8 mouse cellular contexts compared by ENCODE assay signal in genomic region chr7:126975950-126976866, GRCm38 (mm10). TPM values are rescaled to one million over a fixed set of nuclear protein-coding genes. Genes with fewer than 3 reads are reported as not detected.
A peak's percentile ranks its signal among the peaks of the same experiment; 100 is the strongest.
DNase-seq lines count a peak whose midpoint lies in the region; ATAC-seq lines count a peak whose summit lies in the region.

Gene Cdiptos, minus strand, starts transcription at chr7:126976098.

- peak within 1 kb of the TSS; percentile 100 for H3K4me3 ChIP-seq in forebrain, embryonic 10.5 days
- H3K4me3 ChIP-seq in heart, embryonic 16.5 days (ENCODE audit: low read length): peak within 1 kb of the TSS; percentile 100
- peak within 1 kb of the TSS; percentile 92 for H3K4me3 ChIP-seq in liver, embryonic 15.5 days (replicated peaks)
- H3K4me3 ChIP-seq in neural tube, embryonic 12.5 days: peak within 1 kb of the TSS; percentile 100

- peak; percentile 96 for ATAC-seq in CD4-positive, CD25-positive, alpha-beta regulatory T cell, adult 4 months
- ATAC-seq in heart, embryonic 16.5 days (replicated peaks; ENCODE audit: extremely low read depth, insufficient read depth, low FRiP score): peak; percentile 94
- peak; percentile 94 for ATAC-seq in liver, embryonic 15.5 days (ENCODE audit: insufficient read depth)
- peak; percentile 94 for ATAC-seq in neural tube, embryonic 12.5 days (ENCODE audit: low FRiP score, low read depth)

- H3K9me3 ChIP-seq in forebrain, embryonic 10.5 days: no peaks in the 10 kb centered on the region
- H3K9me3 ChIP-seq in heart, embryonic 16.5 days (replicated peaks; ENCODE audit: control insufficient read depth, low read length): no peaks in the 10 kb centered on the region
- H3K9me3 ChIP-seq in liver, embryonic 15.5 days (replicated peaks): no peaks in the 10 kb centered on the region
- H3K9me3 ChIP-seq in neural tube, embryonic 12.5 days: no peaks in the 10 kb centered on the region

- H3K36me3 ChIP-seq in forebrain, embryonic 10.5 days (replicated peaks): peaks cover 35% of the 10 kb centered on the region
- peaks cover 27% of the 10 kb centered on the region for H3K36me3 ChIP-seq in heart, embryonic 16.5 days (ENCODE audit: control insufficient read depth, insufficient read depth)
- peaks cover 30% of the 10 kb centered on the region for H3K36me3 ChIP-seq in liver, embryonic 15.5 days (replicated peaks)
- peaks cover 27% of the 10 kb centered on the region for H3K36me3 ChIP-seq in neural tube, embryonic 12.5 days

- H3K27ac ChIP-seq in forebrain, embryonic 10.5 days: peak within 1 kb of the TSS; percentile 99
- peak within 1 kb of the TSS; percentile 97 for H3K27ac ChIP-seq in heart, embryonic 16.5 days (ENCODE audit: low read length)
- peak within 1 kb of the TSS; percentile 94 for H3K27ac ChIP-seq in liver, embryonic 15.5 days (replicated peaks)
- peak within 1 kb of the TSS; percentile 79 for H3K27ac ChIP-seq in neural tube, embryonic 12.5 days

- peaks cover 23% of the 10 kb centered on the region for H3K4me1 ChIP-seq in forebrain, embryonic 10.5 days
- peaks cover 11% of the 10 kb centered on the region for H3K4me1 ChIP-seq in heart, embryonic 16.5 days (ENCODE audit: control insufficient read depth, insufficient read depth, low read length)
- peaks cover 40% of the 10 kb centered on the region for H3K4me1 ChIP-seq in liver, embryonic 15.5 days (replicated peaks)
- peaks cover 8% of the 10 kb centered on the region for H3K4me1 ChIP-seq in neural tube, embryonic 12.5 days

- H3K9ac ChIP-seq in heart, embryonic 16.5 days (ENCODE audit: low read length): peak within 1 kb of the TSS; percentile 100
- H3K9ac ChIP-seq in liver, embryonic 15.5 days: peak within 1 kb of the TSS; percentile 95
- H3K9ac ChIP-seq in neural tube, embryonic 12.5 days: peak within 1 kb of the TSS; percentile 98

- H3K27me3 ChIP-seq in forebrain, embryonic 10.5 days (ENCODE audit: poor library complexity, severe bottlenecking): no peaks in the 10 kb centered on the region
- no peaks in the 10 kb centered on the region for H3K27me3 ChIP-seq in heart, embryonic 16.5 days (ENCODE audit: control insufficient read depth, insufficient read depth, low read length)
- H3K27me3 ChIP-seq in liver, embryonic 15.5 days: no peaks in the 10 kb centered on the region
- no peaks in the 10 kb centered on the region for H3K27me3 ChIP-seq in neural tube, embryonic 12.5 days (replicated peaks)

- peak within 1 kb of the TSS; percentile 89 for H3K4me2 ChIP-seq in heart, embryonic 16.5 days (ENCODE audit: low read depth, low read length)
- peak within 1 kb of the TSS; percentile 74 for H3K4me2 ChIP-seq in liver, embryonic 15.5 days
- H3K4me2 ChIP-seq in neural tube, embryonic 12.5 days (replicated peaks): peak within 1 kb of the TSS; percentile 86

- DNase-seq in c-Kit-negative CD71-positive TER-119-positive erythroid progenitor cells, embryonic 14.5 days (ENCODE audit: low read depth, low spot score): peak; percentile 94
- peak; percentile 96 for DNase-seq in forebrain, embryonic 10.5 days (ENCODE audit: extremely low spot score, low spot score)
- DNase-seq in kidney, postnatal 36 days: peak; percentile 97 to 99
- DNase-seq in telencephalon, adult 2 months (ENCODE audit: low read depth, low spot score): peak; percentile 98

- under 1% methylated on average over 55 of the region's 55 CpGs for WGBS in forebrain, embryonic 10.5 days
- under 1% methylated on average over 55 of the region's 55 CpGs for WGBS in heart, embryonic 16.5 days
- under 1% methylated on average over 55 of the region's 55 CpGs for WGBS in liver, embryonic 15.5 days (ENCODE audit: insufficient replicate concordance)
- under 1% methylated on average over 55 of the region's 55 CpGs for WGBS in neural tube, embryonic 12.5 days

RNA-seq across cellular contexts. Expression of gene Cdiptos, which starts in this region (rescaled TPM):
- polyA plus RNA-seq in CD4-positive, CD25-positive, alpha-beta regulatory T cell, adult 4 months (2017; shearing (Covaris generic)): 1 to 10 TPM in 1 of 2 experiments, under 1 TPM in 1; 0.32 to 1.1 TPM
- polyA plus RNA-seq in forebrain, embryonic 10.5 days (2016; fragmentation: Nextera tagmentation; extraction: Ambion mirVana): 0.72 and 1.0 TPM in 2 replicates
- 1.2 and 1.6 TPM in 2 replicates for polyA plus RNA-seq in heart, embryonic 16.5 days (2015; fragmentation: Nextera tagmentation; extraction: Ambion mirVana)
- polyA plus RNA-seq in liver, embryonic 15.5 days (2015; fragmentation: Nextera tagmentation; extraction: Ambion mirVana): 0.46 and 0.63 TPM in 2 replicates
- 1.1 and 1.4 TPM in 2 replicates for polyA plus RNA-seq in neural tube, embryonic 12.5 days (2016; fragmentation: Nextera tagmentation; extraction: Ambion mirVana)

Comparison
In these comparisons a context has a peak if more than half of its experiments do, and no peak if none do; other contexts are left out.
1. Peak in every context shown above with its lines: DNase-seq, ATAC-seq, H3K4me3 ChIP-seq and H3K27ac ChIP-seq.
2. Peak in ATAC-seq, H3K4me3 ChIP-seq, H3K27ac ChIP-seq, H3K9ac ChIP-seq and H3K4me2 ChIP-seq in liver, embryonic 15.5 days; RNA of the gene not detected or under 1 TPM.